Mouse (Mus musculus) limb, embryonic 14.5 days (tissue): Measurements from ENCODE around the gene Atp10b. TPM values are rescaled to one million over a fixed set of nuclear protein-coding genes. Genes with fewer than 3 reads are reported as not detected.

Experiments
- ATAC-seq: fragments of 200-750 bp; cut with Nextera tagmentation; 2 replicates; pipeline ENCODE4 v1.8.0; 2017; ENCODE audit warnings: low read depth, moderate number of reproducible peaks, moderate TSS enrichment; ENCODE audit not compliant: low FRiP score
- DNase-seq: peaks from one replicate; pipeline ENCODE4 v3.0.0-alpha.2; 2015; ENCODE audit warnings: low spot score
- H3K27ac ChIP-seq: fragments of 300-500 bp; sonication (generic); replicated peaks from 2 replicates; pipeline ENCODE4 v1.5.1; 2014; ENCODE audit warnings: low read depth, mild to moderate bottlenecking, low read length, moderate library complexity, mixed read lengths
- H3K27me3 ChIP-seq: fragments of 300-500 bp; sonication (generic); 2 replicates; pipeline ENCODE4 v1.6.1; 2014; ENCODE audit warnings: low read length, mixed read lengths; ENCODE audit not compliant: control insufficient read depth, insufficient read depth
- H3K36me3 ChIP-seq: fragments of 300-500 bp; sonication (generic); 2 replicates; pipeline ENCODE4 v1.6.1; 2014; ENCODE audit warnings: mild to moderate bottlenecking, low read length, moderate library complexity, mixed read lengths; ENCODE audit not compliant: control insufficient read depth, insufficient read depth
- H3K4me1 ChIP-seq: fragments of 300-500 bp; sonication (generic); 2 replicates; pipeline ENCODE4 v1.6.1; 2014; ENCODE audit warnings: antibody characterized with exemption, low read length, mixed read lengths; ENCODE audit not compliant: control insufficient read depth, insufficient read depth
- H3K4me2 ChIP-seq: fragments of 300-500 bp; sonication (generic); replicated peaks from 2 replicates; pipeline ENCODE4 v1.6.1; 2014; ENCODE audit warnings: low read depth, mild to moderate bottlenecking, low read length, moderate library complexity; ENCODE audit not compliant: severe bottlenecking
- H3K4me3 ChIP-seq: fragments of 300-500 bp; sonication (generic); replicated peaks from 2 replicates; pipeline ENCODE4 v1.5.1; 2014; ENCODE audit warnings: low read length
- H3K9ac ChIP-seq: fragments of 300-500 bp; sonication (generic); 2 replicates; pipeline ENCODE4 v1.6.1; 2014; ENCODE audit warnings: mild to moderate bottlenecking, low read depth, low read length, moderate library complexity; ENCODE audit not compliant: severe bottlenecking
- H3K9me3 ChIP-seq: fragments of 300-500 bp; sonication (generic); 2 replicates; pipeline ENCODE4 v1.6.1; 2016; ENCODE audit warnings: low read length; ENCODE audit not compliant: control insufficient read depth
- POLR2A ChIP-seq: fragments of 200-500 bp; IDR thresholded peaks from 2 replicates; pipeline ENCODE4 v1.8.0; 2012; ENCODE audit warnings: inconsistent platforms, mild to moderate bottlenecking, moderate library complexity, borderline replicate concordance; ENCODE audit not compliant: insufficient read depth, insufficient read length; ENCODE audit errors: extremely low read depth
- WGBS: fragments of 180-500 bp; shearing (Covaris S2); extraction: QIAGEN DNeasy Blood & Tissue Kit; methylation state at CpG from one replicate; pipeline ENCODE4 v1.1.7; 2014; 5-methylcytosine and 5-hydroxymethylcytosine counted together
- polyA plus RNA-seq, 2 experiments: library from polyadenylated mRNA; depleted of rRNA in 1 of 2; stranded (reverse) in 1 of 2; unstranded in 1 of 2; fragments of >200 nt; fragmentation: Nextera tagmentation in 1 of 2; extraction: Ambion mirVana in 1 of 2; gene quantifications; 2 replicates each; pipeline versions ENCODE4 v1.2.1 to v1.2.3; 2012 to 2014

Atp10b gene
- polyA plus RNA-seq, 2 experiments, result 1.2 to 1.9 TPM

DNA sequence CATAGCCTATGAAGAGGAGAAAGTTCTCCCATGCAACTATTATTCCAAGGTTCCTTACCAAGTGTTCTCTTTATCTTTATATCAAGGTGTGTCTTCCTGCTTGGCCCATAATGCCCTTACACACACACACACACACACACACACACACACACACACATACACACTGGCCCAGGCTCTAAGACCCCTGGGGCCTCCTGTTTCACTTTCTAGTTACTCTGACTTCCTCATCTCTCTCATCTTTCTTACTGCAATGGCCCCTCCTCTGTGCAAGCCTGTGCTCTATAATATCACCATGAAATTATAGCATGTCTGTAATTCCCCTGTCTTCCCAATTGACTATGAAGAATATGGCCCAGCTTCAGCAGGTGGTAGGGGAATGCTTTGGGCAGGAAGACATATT lies 49.7 kb downstream of the Atp10b start:
- no peak for DNase-seq
- Histone ChIP-seq H3K4me3 (no peak overlapping the region), H3K4me1 (no peaks in the 10 kb centered on the region), H3K9me3 (no peaks in the 10 kb centered on the region), H3K36me3 (no peaks in the 10 kb centered on the region), H3K27ac (no peak overlapping the region), H3K9ac (no peak overlapping the region), H3K27me3 (no peaks in the 10 kb centered on the region), H3K4me2 (no peak overlapping the region)
- ATAC-seq, result no peak
- TF ChIP-seq POLR2A, result no peak

DNA sequence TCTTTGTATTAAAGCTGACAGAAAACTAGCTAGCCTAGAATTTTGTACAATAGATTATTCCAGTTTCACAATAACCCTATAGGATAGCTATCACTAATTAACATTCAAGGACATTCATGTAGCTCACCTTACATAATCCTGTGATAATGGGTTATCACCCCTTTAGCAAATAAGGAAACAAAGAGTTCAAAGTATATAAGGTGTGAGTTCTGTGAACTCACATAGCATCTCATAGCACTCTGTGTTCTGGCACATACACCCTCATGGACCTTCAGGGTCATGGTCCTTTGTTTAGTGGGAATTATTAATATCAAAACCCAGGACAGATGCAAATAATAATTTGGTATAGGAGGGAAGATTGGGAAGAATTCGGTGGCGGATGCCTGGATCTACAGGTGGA lies 50.4 kb downstream of the Atp10b start:
- 80% methylated on average over 2 of the region's 2 CpGs for WGBS
- H3K27ac ChIP-seq, result no peak overlapping the region
- H3K4me1 ChIP-seq, result no peaks in the 10 kb centered on the region
- H3K9ac ChIP-seq, result no peak overlapping the region
- H3K4me3 ChIP-seq, result no peak overlapping the region
- no peaks in the 10 kb centered on the region for H3K27me3 ChIP-seq
- no peak for TF ChIP-seq POLR2A
- H3K36me3 ChIP-seq, result no peaks in the 10 kb centered on the region
- no peak for DNase-seq
- H3K4me2 ChIP-seq, result no peak overlapping the region
- no peaks in the 10 kb centered on the region for H3K9me3 ChIP-seq
- no peak for ATAC-seq

DNA sequence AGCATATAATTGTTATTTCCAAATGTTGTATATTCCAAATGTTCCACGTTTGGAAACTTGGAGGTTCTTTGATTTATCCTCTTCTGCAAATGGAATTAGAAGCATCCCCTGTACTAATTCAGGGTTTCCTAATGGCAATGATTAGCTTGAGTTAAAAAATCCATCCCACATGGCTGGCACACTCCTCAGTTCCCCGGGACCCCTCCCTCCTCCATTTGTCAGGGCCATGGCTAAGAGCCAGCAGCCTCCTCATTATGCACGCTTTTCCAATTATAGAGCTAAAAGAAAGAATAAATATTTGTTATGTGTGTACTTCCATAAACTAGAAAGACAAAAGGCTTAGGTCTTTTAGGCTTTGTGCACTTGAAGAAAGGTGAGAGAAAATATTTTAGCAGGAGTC lies 53.9 kb downstream of the Atp10b start:
- 27% methylated on average over 3 of the region's 3 CpGs for WGBS
- DNase-seq, result no peak
- Histone ChIP-seq H3K36me3 (no peaks in the 10 kb centered on the region), H3K9ac (no peak overlapping the region), H3K9me3 (no peaks in the 10 kb centered on the region), H3K4me1 (no peaks in the 10 kb centered on the region), H3K4me2 (no peak overlapping the region), H3K27me3 (no peaks in the 10 kb centered on the region), H3K4me3 (no peak overlapping the region), H3K27ac (no peak overlapping the region)
- no peak for ATAC-seq
- no peak for TF ChIP-seq POLR2A

DNA sequence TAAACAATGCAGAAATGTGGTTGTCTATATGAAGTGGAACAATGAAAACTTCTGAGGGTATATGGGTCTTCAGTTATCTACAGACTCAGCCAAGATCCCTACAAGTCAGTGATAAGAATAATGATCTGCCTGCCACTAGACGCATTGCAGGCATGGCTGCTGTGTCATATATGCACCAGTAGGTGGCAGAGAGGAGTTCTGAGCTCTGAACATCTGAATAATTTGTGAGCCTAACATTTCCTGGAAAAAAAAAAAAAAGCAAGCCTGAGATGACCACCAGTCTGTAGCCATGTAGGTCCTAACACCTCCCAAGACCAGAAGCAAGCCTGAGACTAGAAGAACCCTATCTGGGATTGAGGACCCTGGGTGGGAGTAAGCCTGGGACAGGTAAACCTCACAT lies 63.5 kb downstream of the Atp10b start:
- WGBS, result 33% methylated on average over 1 of the region's 1 CpGs
- no peak overlapping the region for H3K9ac ChIP-seq
- H3K4me3 ChIP-seq, result no peak overlapping the region
- no peak for ATAC-seq
- H3K4me2 ChIP-seq, result no peak overlapping the region
- no peak for TF ChIP-seq POLR2A
- H3K36me3 ChIP-seq, result no peaks in the 10 kb centered on the region
- H3K27ac ChIP-seq, result no peak overlapping the region
- H3K4me1 ChIP-seq, result no peaks in the 10 kb centered on the region
- H3K9me3 ChIP-seq, result no peaks in the 10 kb centered on the region
- H3K27me3 ChIP-seq, result no peaks in the 10 kb centered on the region
- DNase-seq, result no peak

DNA sequence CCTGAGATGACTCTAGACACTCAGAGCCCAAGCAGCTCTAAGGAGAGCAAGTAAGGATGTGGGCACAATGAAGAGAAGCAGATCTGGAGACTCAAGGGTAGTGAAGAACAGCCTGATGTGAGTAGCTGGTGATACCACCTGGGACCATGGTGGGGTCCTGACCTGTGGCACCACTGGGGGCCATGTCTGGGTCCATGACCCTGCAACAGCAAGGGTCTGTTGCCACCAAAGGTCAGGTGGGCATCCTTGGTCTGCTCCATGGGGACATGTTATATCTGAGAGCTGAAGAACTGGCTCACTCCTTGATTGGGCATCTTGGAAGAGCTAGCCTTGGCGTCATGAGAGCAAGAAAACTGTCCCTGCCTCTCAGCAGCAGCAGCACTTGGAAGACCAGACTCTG lies 64.1 kb downstream of the Atp10b start:
- ATAC-seq, result no peak
- Histone ChIP-seq H3K4me1 (no peaks in the 10 kb centered on the region), H3K4me2 (no peak overlapping the region), H3K4me3 (no peak overlapping the region), H3K36me3 (no peaks in the 10 kb centered on the region), H3K27ac (no peak overlapping the region), H3K27me3 (no peaks in the 10 kb centered on the region), H3K9me3 (no peaks in the 10 kb centered on the region), H3K9ac (no peak overlapping the region)
- no peak for TF ChIP-seq POLR2A
- 92% methylated on average over 1 of the region's 1 CpGs for WGBS
- DNase-seq, result no peak

DNA sequence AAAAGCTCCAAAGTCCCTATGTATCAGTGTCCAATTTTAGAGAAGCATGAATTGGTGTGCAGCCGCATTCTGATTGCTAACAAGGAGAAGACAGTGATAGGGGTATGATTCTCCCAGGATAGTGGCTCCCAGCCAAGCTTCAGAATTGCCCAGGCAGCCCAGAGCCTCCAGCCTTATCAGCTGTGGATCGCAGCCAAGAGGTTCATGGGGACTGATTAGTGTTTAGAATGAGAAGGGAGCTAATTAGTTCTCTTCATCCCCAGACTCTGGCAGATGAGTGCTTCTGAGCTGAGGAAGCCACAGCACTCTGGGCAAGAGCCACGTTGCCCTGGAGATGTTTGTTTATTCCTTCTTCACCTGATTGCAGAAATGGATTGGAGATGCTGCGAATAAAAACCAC lies 67.3 kb downstream of the Atp10b start:
- H3K36me3 ChIP-seq, result no peaks in the 10 kb centered on the region
- TF ChIP-seq POLR2A, result no peak
- no peak for ATAC-seq
- H3K4me1 ChIP-seq, result no peaks in the 10 kb centered on the region
- no peak overlapping the region for H3K9ac ChIP-seq
- H3K9me3 ChIP-seq, result no peaks in the 10 kb centered on the region
- H3K27me3 ChIP-seq, result no peaks in the 10 kb centered on the region
- H3K4me3 ChIP-seq, result no peak overlapping the region
- no peak for DNase-seq
- 47% methylated on average over 4 of the region's 4 CpGs for WGBS
- H3K27ac ChIP-seq, result no peak overlapping the region
- no peak overlapping the region for H3K4me2 ChIP-seq
